Mouse (Mus musculus) left cerebral cortex, postnatal 25 days (tissue): Measurements from ENCODE around the gene 4933434E20Rik. TPM values are rescaled to one million over a fixed set of nuclear protein-coding genes. Genes with fewer than 3 reads are reported as not detected.

Source experiments
- DNase-seq, 2 experiments: peaks; one replicate each; pipeline ENCODE4 v3.0.0; 2022; ENCODE audit warnings: low spot score in 2 of 2, mixed read lengths in 1 of 2
- intact Hi-C: fragments of 180-260 bp; cut with DNase I; formaldehyde crosslinking; loops from one replicate; pipeline ENCODE4 v1.15.1; 2025
- total RNA-seq, 2 experiments: library from RNA; stranded (reverse); gene quantifications; 2 replicates each; pipeline ENCODE4 v1.2.3; 2021

The 4933434E20Rik gene
- 10 to 100 TPM; 84.3 to 87.2 TPM for total RNA-seq

- intact Hi-C loops = loop anchor here (2.0 kb wide), 2 partner anchors 27 to 91 kb away; no protein-coding TSS in a partner anchor
- DNase-seq = peak; percentile 43 to 44
Measured at GRCm38 (mm10) chr3:90051441-90052350, at the start of gene 4933434E20Rik. 4933434E20Rik (plus strand) TSS chr3:90051636.

GRCm38 (mm10) chr3:90004091-90004796 is 47.2 kb upstream of the 4933434E20Rik start:
- intact Hi-C loops = no loop called here

GRCm38 (mm10) chr3:90010291-90010690 is 41.1 kb upstream of the 4933434E20Rik start:
- no peak for DNase-seq
- intact Hi-C loops = no loop called here

More at GRCm38 (mm10) chr3:90004091-90004796, 47.2 kb upstream of the 4933434E20Rik start:
- no peak for DNase-seq

DNA sequence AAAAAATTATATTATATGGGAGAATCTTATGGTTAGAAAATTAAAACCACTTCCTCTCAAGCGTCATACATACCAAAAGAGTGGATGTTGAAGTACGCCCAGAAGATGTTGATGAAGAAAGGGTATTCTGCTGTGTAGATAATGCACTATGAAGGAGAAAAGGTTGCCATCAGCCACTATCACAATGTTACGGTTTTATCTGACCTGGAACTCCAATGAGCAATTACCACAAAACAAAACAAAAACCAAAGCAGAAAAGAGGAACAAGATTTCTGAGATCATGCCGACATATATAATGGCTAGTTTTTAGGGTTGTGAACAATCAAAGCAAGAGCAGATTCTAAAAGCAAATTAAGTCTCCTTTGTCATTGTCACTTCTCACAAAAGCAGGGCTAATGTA is 34.8 kb upstream of the 4933434E20Rik start:
- intact Hi-C loops = no loop called here
- DNase-seq = no peak

DNA sequence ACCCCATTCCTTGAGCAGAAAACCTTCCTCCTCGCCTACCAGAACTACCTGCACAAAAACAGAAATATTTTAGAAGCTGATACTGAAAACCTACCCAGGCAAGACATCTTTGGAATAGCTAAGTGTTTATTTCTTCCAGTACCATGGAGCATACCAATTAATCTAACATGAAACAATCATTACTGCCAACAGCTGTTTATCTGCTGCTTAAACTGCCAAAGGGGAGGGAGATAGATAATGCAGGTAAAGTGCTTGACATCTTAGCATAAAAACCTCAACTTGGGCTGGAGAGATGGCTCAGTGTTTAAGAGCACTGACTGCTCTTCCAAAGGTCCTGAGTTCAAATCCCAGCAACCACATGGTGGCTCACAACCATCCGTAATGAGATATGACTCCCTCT is 16.8 kb upstream of the 4933434E20Rik start:
- no peak for DNase-seq
- intact Hi-C loops = loop anchor here (2.0 kb wide), 1 partner anchor 16 kb away; no protein-coding TSS in a partner anchor

GRCm38 (mm10) chr3:90036263-90036662 is 15.2 kb upstream of the 4933434E20Rik start:
- intact Hi-C loops = no loop called here
- no peak for DNase-seq

DNA sequence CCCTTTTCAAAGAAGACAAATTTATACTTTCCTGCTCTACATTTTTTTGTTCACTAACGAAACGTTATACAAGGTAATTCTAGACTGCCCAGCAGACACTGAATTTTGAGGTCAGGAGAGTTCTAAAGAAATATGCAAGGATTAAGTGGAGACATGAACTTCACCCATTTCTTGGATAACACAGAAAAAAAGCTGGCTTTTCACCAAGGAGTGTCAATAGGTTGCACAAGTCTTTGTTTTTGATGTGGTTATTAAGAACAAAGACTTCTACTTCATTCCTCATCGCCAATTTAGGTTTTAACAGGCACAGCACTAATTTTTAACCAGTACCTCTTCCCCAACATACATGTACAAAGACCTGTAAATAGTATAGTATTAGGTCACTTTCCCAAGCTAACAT is 1.7 kb upstream of the 4933434E20Rik start:
- DNase-seq = no peak
- intact Hi-C loops = no loop called here

- DNase-seq = peak; percentile 93 to 98
- intact Hi-C loops = loop anchor here (2.0 kb wide), 2 partner anchors 26 to 92 kb away; no protein-coding TSS in a partner anchor
Measured at GRCm38 (mm10) chr3:90052351-90053241, 1.2 kb downstream of the 4933434E20Rik start, which contains the start of gene Ubap2l. Ubap2l (minus strand) TSS chr3:90052628.

DNA sequence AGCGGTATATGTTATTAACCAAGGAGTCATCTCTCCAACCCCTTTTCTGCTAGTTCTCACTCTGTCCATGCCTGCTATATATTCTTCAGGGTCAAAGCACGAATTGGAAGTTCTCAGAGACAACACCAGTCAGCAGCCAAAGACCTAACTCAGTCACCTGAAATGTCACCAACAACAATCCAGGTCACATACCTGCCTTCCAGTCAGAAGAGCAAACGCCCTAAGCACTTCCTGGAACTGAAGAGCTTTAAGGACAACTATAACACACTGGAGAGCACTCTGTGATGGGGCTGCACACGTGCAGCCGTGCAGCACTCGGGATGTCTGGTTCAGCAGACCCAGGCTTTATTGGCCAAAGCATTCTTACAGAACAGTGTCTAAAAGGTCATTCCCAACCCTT is 10.1 kb downstream of the 4933434E20Rik start:
- intact Hi-C loops = no loop called here

DNA sequence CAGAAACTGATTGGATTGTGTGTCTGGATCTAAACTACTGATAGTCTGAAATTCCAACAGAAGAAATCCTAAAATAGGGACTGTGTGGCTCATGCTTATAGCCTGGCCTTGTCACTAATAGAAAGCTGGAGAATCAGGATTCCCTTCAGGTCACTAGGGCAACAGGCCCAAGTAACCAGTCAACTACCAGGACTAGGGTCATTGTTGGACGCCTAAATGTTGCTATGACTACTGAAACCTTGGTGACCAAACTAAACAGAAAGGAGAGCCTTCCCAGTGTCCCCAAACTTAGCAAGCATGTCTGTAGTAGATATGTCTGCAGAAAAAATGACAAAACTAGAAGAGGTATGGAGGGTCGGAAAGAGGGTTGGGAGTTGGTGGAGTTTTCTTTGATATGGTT is 11.1 kb downstream of the 4933434E20Rik start:
- DNase-seq = no peak
- intact Hi-C loops = no loop called here

More for the DNA sequence above, 10.1 kb downstream of the 4933434E20Rik start:
- no peak for DNase-seq

DNA sequence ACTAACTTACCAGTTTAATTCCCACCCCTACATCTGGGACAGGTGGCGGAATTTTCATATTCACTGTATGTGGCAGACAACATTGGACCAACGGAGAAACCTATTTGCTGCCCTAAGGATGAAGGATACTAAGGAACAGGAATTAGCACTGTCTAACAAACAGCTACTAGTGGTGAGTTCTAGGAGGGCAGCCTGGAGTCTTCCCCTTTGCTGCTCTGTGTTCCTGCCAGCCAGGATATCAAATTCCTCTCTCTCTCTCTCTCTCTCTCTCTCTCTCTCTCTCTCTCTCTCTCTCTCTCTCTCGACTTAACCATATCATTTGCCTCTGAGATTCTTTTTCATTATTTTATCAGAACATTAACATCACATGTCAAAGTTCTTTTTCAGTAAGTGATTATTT is 12.9 kb downstream of the 4933434E20Rik start:
- DNase-seq = no peak
- intact Hi-C loops = no loop called here

DNA sequence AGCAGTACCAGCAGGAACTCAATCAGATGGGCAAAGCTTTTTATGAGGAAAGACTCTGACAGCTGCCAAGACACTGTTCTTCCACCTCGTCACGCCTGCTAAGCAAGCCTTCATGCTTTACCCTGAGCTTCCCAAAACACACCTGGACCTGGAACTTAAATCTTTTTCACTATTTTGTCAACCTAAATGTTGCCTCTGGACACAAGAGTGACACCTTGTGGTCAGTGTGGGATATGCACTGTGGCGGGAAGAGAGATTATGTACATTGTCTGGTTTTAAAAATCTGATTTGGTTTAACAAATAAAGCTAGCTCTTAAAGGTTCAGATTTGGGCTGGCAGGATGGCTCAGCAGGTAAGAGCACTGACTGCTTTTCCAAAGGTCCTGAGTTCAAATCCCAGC is 14.1 kb downstream of the 4933434E20Rik start:
- intact Hi-C loops = no loop called here
- DNase-seq = peak; percentile 41 to 67

GRCm38 (mm10) chr3:90067851-90068250 is 16.4 kb downstream of the 4933434E20Rik start:
- no peak for DNase-seq
- intact Hi-C loops = no loop called here

GRCm38 (mm10) chr3:90069688-90070087 is 18.3 kb downstream of the 4933434E20Rik start:
- no peak for DNase-seq
- intact Hi-C loops = loop anchor here (10.0 kb wide), 2 partner anchors 185 to 285 kb away; no protein-coding TSS in a partner anchor

DNA sequence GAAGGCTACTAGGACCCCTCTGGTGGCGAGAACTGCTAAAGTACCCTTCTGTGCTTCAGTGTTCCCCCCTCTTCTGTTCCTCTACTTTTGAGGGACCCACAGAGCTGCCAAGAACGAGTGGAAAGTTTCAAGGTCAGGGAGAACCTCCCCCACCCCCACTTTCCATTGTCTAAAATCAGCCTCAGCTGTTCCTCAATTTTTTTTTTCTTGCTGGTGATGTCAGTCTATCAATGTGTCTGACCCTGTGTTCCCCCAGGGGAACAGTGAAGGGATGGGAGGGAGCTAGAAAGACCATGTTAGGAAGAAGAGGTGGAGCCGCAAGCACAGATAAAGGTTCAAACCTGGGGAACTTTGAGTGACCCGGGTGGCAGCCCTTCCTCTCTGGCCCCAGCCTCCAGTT is 20.9 kb downstream of the 4933434E20Rik start, which contains the start of gene Tpm3:
TSS of gene Tpm3 (plus strand) at position 356 of the 400 bp plus-strand sequence.
- intact Hi-C loops = loop anchor here (10.0 kb wide), 2 partner anchors 187 to 287 kb away; no protein-coding TSS in a partner anchor
- no peak for DNase-seq

GRCm38 (mm10) chr3:90076921-90077716 is 25.7 kb downstream of the 4933434E20Rik start:
- intact Hi-C loops = loop anchor here (10.0 kb wide), 2 partner anchors 192 to 292 kb away; no protein-coding TSS in a partner anchor
- DNase-seq = peak; percentile 82 to 85

DNA sequence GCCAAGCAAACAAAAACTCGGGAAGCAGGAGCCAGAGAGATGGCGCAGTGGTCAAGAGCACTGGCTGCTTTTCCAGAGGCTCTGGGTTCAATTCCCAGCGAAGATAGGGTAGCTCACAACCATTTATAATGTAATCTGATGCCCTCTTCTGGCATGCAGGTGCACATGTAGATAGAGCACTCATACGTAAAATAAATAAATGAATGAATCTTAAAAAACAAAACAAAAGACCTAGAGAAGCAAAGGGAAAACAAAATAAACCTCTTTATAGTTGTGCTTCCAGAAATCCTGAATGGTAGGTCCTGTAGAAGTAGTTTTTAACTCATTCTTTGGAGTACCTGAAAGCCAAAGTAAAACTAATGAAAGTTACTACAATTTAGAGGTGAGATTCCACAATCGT is 26.8 kb downstream of the 4933434E20Rik start:
- no peak for DNase-seq
- intact Hi-C loops = loop anchor here (2.0 to 10.0 kb wide), 4 partner anchors 25 to 293 kb away; partner anchors contain the start of genes Atp8b2 and Ubap2l
